Mouse (Mus musculus) spleen, adult 10 weeks (tissue): ENCODE measurements around the gene Bud31. TPM values are rescaled to one million over a fixed set of nuclear protein-coding genes. Genes with fewer than 3 reads are reported as not detected.

ENCODE experiments used
- polyA plus RNA-seq: library from polyadenylated mRNA; stranded (reverse); fragments of 350-450 nt; fragmentation: Illumina TruSeq; extraction: RNeasy Lipid Tissue Mini Kit (QIAGEN cat#74804); gene quantifications from one replicate; pipeline ENCODE4 v1.2.3, GENCODE M21; 2015; ENCODE audit warnings: low replicate concordance; ENCODE audit not compliant: insufficient read depth

The Bud31 gene
- polyA plus RNA-seq, result 163 TPM

DNA sequence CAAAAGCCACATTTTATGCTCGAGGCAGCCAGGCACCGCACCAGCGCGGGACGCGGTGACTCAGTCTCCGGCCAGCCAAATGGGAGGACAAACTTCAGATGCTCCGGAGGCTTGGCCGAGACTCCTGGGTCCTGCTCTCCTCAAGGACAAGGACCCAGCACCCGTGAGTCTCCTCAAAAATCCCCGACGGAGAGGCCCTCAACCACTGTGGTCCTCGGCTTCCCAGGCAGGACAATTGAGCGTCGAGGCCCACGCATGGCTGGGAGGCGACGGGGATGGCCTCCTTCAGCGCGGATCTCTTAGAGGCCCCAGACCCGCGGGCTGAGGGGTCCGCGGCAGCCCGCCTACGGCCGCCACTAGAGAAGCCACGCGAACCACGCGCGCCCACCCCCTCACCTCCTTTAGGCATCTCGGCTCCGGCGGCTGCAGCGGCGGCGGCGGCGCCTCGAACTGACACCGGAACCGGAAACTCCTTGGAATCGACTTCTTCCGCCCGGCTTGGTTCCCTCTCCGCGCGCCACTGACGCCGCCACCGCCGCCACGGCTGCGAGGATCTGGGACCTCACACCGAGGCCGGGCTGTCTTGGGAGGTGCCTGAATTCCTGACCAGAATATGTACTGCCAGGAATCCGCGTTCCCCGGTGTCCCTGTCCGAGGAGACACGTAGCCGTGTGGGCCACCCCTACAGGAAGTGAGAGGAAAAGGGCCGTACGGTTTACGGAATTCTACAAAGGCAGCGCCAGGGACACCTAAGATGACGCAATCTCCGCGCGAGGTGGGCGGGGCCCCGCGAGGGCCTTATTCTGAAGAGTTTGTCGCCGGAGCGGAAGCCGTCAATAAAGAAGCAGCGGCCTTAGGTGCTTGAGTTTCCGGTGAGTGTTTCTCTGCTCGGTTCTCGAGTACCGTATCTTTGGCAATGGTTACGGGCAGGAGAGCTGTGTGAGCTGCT lies at the start of gene Bud31, which contains the start of gene Pdap1:
Bud31 (plus strand) TSS at position 792 of the 949 bp plus-strand sequence.
Pdap1 (minus strand) TSS at position 668 of the 949 bp plus-strand sequence.

DNA sequence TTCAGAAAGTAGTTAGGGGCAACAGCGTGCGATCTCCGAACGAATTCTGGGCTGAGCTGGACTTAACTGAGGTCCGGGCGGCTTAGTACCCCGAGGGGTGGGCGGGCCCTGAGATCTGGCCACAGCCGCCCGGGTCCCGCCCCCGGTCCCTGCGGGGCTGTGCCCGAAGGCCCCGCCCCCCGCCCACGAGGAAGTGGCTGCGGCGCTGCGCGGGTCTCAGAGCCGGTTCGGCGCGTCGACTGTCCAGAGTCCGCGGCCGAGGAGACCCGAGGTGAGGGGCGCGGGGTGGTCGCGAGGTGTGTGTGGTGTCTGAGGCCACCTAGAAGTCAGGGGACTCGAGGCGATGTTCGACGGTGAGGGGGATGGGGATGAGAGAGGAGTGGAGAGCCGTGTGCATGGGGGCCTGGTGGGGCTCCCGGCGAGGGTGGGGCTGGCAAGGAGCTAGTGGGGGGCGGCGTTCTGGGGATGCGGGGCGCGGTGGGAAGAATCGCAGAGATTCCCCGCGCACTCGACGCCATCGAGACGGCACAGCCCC lies 26.0 kb upstream of the Bud31 start, which contains the start of gene Arpc1b:
Arpc1b (plus strand) TSS at position 145 of the 535 bp plus-strand sequence.

DNA sequence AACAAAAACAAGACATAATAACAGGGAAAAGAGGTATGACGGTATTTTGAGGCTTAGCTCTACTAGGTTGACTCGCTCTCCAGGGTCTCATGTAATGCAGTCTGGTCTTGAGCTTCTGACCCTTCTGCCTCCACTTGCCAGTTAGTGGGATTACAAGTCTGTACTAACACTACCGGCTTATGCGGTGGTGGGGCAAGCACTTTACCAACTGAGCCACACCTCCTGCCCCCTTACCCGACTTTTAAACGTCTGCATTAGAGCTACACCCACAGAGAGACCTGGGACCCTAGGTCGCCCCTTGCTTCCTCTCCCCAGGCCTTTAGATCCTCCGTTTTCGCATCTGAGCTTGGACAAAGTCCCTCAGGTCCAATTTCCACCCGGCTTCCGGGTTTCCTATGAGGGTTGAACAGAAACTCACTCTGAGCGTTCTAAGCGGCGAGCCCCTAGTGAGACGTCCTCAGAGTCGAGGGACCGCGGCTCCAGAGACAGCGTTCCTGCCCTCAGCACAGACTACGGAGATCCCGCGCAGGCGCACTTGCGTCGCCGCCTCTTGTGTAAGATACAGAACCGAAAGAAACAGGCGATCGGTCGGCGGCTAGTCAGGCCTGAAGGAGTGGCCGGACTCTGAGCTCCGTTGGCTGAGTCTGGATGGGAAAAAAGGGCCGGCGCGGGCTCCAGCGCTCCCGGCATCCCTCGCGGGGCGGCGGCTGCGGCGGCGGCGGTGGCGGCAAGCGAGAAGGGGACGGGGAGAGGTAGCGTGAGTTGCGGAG lies 26.6 kb downstream of the Bud31 start, which contains the start of the genes Ptcd1 and Cpsf4:
Ptcd1 (minus strand) TSS at position 573 of the 770 bp plus-strand sequence.
Cpsf4 (plus strand) TSS at position 678 of the 770 bp plus-strand sequence.

DNA sequence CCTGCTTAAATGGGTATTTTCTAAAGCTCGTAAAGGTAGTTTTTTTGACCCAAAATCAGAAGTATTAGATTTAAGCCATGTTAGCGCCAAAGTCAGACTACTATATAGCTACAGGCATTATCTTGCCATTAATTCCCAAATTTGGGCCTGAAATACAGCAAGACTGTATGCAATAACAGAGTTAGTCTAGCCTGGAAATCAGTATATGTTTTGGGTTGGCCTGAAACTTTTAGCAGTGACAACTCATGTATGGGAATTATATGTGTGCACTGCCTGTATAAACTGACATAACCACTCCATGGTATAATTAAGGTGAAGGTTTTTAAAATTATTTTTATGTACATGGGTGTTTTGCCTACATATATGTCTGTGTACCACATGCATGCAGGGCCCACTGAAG lies 51.8 kb downstream of the Bud31 start, which contains the start of gene Atp5j2:
Atp5j2 (minus strand) TSS at position 101 of the 400 bp plus-strand sequence.

Other genes with a start within 250 kb of the Bud31 start
- 19.4 TPM for gene Smurf1, start 174.5 kb upstream of the Bud31 start, polyA plus RNA-seq
- not detected for gene Gm4871, start 107.6 kb upstream of the Bud31 start, polyA plus RNA-seq
- gene 1700018F24Rik, start 97.4 kb upstream of the Bud31 start, polyA plus RNA-seq, result not detected
- 62.9 TPM for gene Arpc1a, start 56.5 kb upstream of the Bud31 start, polyA plus RNA-seq
- not detected for gene Kpna7, start 56.3 kb upstream of the Bud31 start, polyA plus RNA-seq
- 163 TPM for gene Arpc1b, start 26.1 kb upstream of the Bud31 start, polyA plus RNA-seq
- 85.8 TPM for gene Pdap1, start 124 bp upstream of the Bud31 start, polyA plus RNA-seq
- gene Ptcd1, start 26.7 kb downstream of the Bud31 start, polyA plus RNA-seq, result 7.1 TPM
- 25.1 TPM for gene Cpsf4, start 26.9 kb downstream of the Bud31 start, polyA plus RNA-seq
- gene Atp5j2, start 51.7 kb downstream of the Bud31 start, polyA plus RNA-seq, result 143 TPM
- gene Zkscan14, start 61.5 kb downstream of the Bud31 start, polyA plus RNA-seq, result 12.6 TPM
- gene Zkscan5, start 64.2 kb downstream of the Bud31 start, polyA plus RNA-seq, result 5.8 TPM
- gene Zfp655, start 91.4 kb downstream of the Bud31 start, polyA plus RNA-seq, result 43.5 TPM
- 4.8 TPM for gene Zscan25, start 140.1 kb downstream of the Bud31 start, polyA plus RNA-seq
- gene Cyp3a57, start 204.9 kb downstream of the Bud31 start, polyA plus RNA-seq, result not detected